Mouse (Mus musculus) liver, adult 10 weeks (tissue): Measurements from ENCODE around the gene Acad11. TPM values are rescaled to one million over a fixed set of nuclear protein-coding genes. Genes with fewer than 3 reads are reported as not detected.

Experiments
- polyA plus RNA-seq: library from polyadenylated mRNA; stranded (reverse); fragments of 350-450 nt; fragmentation: Illumina TruSeq; extraction: RNeasy Lipid Tissue Mini Kit (QIAGEN cat#74804); gene quantifications from one replicate; pipeline ENCODE4 v1.2.3, GENCODE M21; 2014; ENCODE audit warnings: low read depth, low replicate concordance

Acad11 gene
- 312 TPM for polyA plus RNA-seq

DNA sequence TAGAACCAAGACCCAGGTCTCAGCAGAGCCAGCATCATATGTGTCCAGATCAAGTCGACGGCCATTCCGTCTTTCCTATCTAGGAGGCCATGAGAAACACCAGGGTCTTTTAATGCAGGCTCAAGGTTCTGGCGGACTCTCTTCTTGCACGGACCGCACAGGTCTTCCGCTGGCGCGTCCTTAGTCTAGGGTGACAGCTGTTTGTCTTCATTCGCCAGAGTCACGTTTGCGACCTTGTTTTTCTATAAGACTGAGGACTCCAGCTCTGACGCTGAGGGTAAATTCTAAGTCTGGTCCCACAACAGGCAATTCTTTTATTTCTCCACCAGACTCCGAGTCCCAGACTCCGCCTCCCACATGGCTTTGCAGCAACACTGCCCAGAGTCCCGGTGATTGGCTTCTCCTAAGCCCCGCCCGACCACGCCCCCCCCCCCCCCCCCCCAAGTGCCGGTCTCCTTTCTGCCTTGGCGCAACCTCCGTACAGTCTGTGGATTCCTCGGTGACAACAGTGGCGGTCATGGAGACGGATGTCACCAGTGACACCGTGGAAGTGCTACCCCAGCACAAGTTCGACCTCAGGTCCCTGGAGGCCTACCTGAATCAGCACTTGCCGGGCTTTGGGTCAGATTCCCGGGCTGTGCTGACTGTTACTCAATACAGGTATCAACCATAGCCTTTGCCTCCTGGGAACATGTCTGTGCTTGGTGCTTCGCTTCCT, at the start of gene Acad11:
Acad11 (plus strand) TSS at position 134 of the 718 bp plus-strand sequence.

GRCm38 (mm10) chr9:104040362-104040761, 22.8 kb upstream of the Acad11 start, which contains the start of gene Gm28305:
Gene Gm28305 (plus strand): TSS chr9:104040662.

DNA sequence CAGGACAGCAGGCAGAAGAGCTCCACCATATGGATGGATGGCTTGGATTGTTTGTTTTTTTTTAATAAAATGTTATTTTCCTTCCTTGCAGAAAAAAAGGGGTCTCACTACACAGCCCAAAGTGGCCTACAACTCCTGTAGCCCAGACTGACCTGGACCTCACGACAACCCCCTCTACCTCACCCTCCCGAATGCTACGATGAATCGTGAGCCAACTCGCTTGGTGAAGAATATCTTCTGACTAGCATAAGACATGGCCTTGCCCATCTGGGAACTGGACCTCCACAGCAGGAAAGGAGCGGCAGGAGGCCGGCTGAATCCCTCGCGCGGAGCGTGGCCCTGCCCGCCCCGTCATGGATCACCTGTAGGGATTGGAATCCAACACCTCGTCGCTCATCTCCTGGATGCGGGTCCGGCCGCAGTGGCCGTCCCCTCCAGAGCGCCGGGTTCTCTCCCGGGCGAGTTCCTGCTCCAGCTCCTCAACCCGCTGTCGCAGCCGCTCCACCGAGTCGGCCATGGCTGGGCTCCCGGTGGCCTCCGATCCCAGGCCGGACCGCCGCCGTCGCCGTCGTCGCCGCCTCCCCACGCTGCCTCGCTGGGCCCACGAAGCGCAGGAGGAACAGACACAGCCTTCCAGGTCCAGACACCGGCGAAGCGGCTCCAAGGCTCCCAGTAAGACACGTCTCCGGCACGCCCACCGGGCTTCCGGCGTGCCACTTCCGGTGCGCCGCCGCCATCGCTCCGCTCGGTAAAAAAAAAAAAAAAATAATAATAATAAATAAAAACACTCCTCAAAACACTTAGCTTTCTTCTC, 540 bp upstream of the Acad11 start, which contains the start of gene Uba5:
Uba5 (minus strand) TSS at position 705 of the 814 bp plus-strand sequence.

DNA sequence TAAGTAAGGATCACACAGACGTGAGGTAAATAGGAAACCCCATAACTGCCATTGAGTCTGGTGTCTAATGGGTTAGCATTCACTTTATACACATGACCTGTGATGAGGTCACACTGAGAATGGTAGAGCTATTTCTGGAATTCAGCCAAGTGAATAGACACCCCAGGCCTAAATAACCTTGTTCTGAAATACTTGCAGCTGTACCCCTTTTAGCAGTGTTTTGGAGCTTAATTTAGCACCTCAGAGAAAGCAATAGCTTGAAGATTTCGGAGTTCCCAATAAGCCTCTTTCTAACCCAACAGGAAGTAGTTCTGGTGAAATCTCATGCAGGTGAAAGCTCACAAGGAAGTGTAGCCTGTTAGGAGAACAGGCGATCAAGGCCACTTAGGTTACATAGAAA, 63.7 kb downstream of the Acad11 start, which contains the start of gene Ackr4:
Ackr4 (minus strand) TSS at position 101 of the 400 bp plus-strand sequence.

Other genes with a start within 250 kb of the Acad11 start
- gene Nphp3, start 60.8 kb upstream of the Acad11 start, polyA plus RNA-seq = 2.5 TPM
- not detected for gene Gm28305, start 22.7 kb upstream of the Acad11 start, polyA plus RNA-seq
- 38.0 TPM for gene Uba5, start 243 bp upstream of the Acad11 start, polyA plus RNA-seq
- gene Ackr4, start 63.6 kb downstream of the Acad11 start, polyA plus RNA-seq = 1.4 TPM
- gene Dnajc13, start 199.6 kb downstream of the Acad11 start, polyA plus RNA-seq = 11.9 TPM